Mouse (Mus musculus): ENCODE results near the gene Taf3.

DNA sequence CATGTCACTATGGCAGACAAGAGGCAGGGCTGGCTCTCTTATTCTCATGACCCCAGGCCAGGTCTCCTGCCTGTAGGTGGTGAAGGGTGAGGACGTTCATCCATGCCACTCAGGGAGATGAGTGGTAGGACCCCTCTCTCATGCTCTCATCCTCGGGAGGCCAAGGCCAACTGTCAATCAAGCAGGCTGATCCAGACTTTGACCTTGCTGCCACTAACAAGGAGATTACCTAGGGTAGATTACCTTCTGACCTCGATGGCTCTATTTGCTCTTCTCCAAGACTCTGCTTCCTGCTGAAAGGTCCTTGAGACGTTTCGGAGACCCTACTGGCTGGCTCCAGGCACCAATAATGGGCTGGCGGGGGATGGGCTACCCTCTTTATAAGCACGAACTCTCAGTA lies 26.1 kb upstream of the Taf3 start:
- TF ChIP-seq CTCF (IDR thresholded peaks at IDR 0.05; ENCODE audit: control insufficient read depth, insufficient read depth, insufficient read length) (no peak), CEBPB (IDR thresholded peaks at IDR 0.05; ENCODE audit: low read depth) (no peak), FOSL1 (IDR thresholded peaks at IDR 0.05; ENCODE audit: insufficient read depth, low read length, poor library complexity, severe bottlenecking) (no peak)
